Mouse (Mus musculus): ENCODE data around the gene Tmem121.
"Not testable (repeated sequence)": the region's sequence is repeated elsewhere in the genome, so short reads cannot be mapped to it uniquely, and the experiment has no call there.

Gene Tmem121

GRCm38 (mm10) chr12:113187011-113187375, 1.3 kb downstream of the Tmem121 start:
- DNase-seq (ENCODE audit: low read depth, low spot score): no peak

- DNase-seq (ENCODE audit: low read depth, low spot score): peak; percentile 87
These were observed 2.0 kb downstream of the Tmem121 start for GRCm38 (mm10) chr12:113187584-113188295.

GRCm38 (mm10) chr12:113188349-113189055, 2.8 kb downstream of the Tmem121 start:
- DNase-seq (ENCODE audit: low read depth, low spot score): no peak

GRCm38 (mm10) chr12:113193423-113193822, 7.7 kb downstream of the Tmem121 start:
- DNase-seq (ENCODE audit: low read depth, low spot score): no peak

GRCm38 (mm10) chr12:113199132-113199531, 13.4 kb downstream of the Tmem121 start:
- not testable (repeated sequence) for DNase-seq (ENCODE audit: low read depth, low spot score)

- DNase-seq (ENCODE audit: low read depth, low spot score): no peak
These were observed 15.6 kb downstream of the Tmem121 start for GRCm38 (mm10) chr12:113201301-113201700.

- DNase-seq (ENCODE audit: low read depth, low spot score): peak; percentile 35
These were observed 16.3 kb downstream of the Tmem121 start for GRCm38 (mm10) chr12:113202008-113202407.

- DNase-seq (ENCODE audit: low read depth, low spot score): no peak
These were observed 17.8 kb downstream of the Tmem121 start for GRCm38 (mm10) chr12:113203522-113203921.

GRCm38 (mm10) chr12:113205251-113205942, 19.7 kb downstream of the Tmem121 start:
- no peak for DNase-seq (ENCODE audit: low read depth, low spot score)

- peak; percentile 35 for DNase-seq (ENCODE audit: low read depth, low spot score)
These were observed 22.0 kb downstream of the Tmem121 start for GRCm38 (mm10) chr12:113207737-113208136.

GRCm38 (mm10) chr12:113210586-113211378, 25.1 kb downstream of the Tmem121 start:
- no peak for DNase-seq (ENCODE audit: low read depth, low spot score)

- no peak for DNase-seq (ENCODE audit: low read depth, low spot score)
These were observed 26.0 kb downstream of the Tmem121 start for GRCm38 (mm10) chr12:113211772-113212171.

GRCm38 (mm10) chr12:113212326-113212924, 26.7 kb downstream of the Tmem121 start:
- no peak for DNase-seq (ENCODE audit: low read depth, low spot score)

- DNase-seq (ENCODE audit: low read depth, low spot score): no peak
These were observed 27.5 kb downstream of the Tmem121 start for GRCm38 (mm10) chr12:113213226-113213625.

- DNase-seq (ENCODE audit: low read depth, low spot score): no peak
These were observed 28.5 kb downstream of the Tmem121 start for GRCm38 (mm10) chr12:113214072-113214808.

GRCm38 (mm10) chr12:113214972-113215666, 29.4 kb downstream of the Tmem121 start:
- DNase-seq (ENCODE audit: low read depth, low spot score): no peak

- peak; percentile 68 for DNase-seq (ENCODE audit: low read depth, low spot score)
These were observed 30.1 kb downstream of the Tmem121 start for GRCm38 (mm10) chr12:113215667-113216346.

GRCm38 (mm10) chr12:113217306-113218242, 31.8 kb downstream of the Tmem121 start:
- peak; percentile 87 for DNase-seq (ENCODE audit: low read depth, low spot score)
